Mouse (Mus musculus) MEL (cell line): ENCODE results near the gene Ino80b. TPM values are rescaled to one million over a fixed set of nuclear protein-coding genes. Genes with fewer than 3 reads are reported as not detected.

Experiments used
- DNase-seq: peaks from one replicate; pipeline ENCODE4 v3.0.0; 2011; ENCODE audit warnings: low read depth, low spot score
- H3K27ac ChIP-seq: 2 replicates; pipeline ENCODE4 v1.5.1; 2012; ENCODE audit warnings: low read depth, mild to moderate bottlenecking, control low read depth, low read length, moderate library complexity; ENCODE audit not compliant: control insufficient read depth
- H3K27me3 ChIP-seq, 2 experiments: fragments of 150-350 bp in 1 of 2; sonication (generic) in 1 of 2; 2 replicates each; pipeline ENCODE4 v1.6.1; 2012; ENCODE audit warnings: low read length in 2 of 2, mild to moderate bottlenecking in 2 of 2, improper control_type of control experiment in 1 of 2, moderate library complexity in 1 of 2; ENCODE audit not compliant: insufficient read depth in 2 of 2, control insufficient read depth in 1 of 2
- H3K36me3 ChIP-seq, 2 experiments: 2 replicates each; pipeline ENCODE4 v1.6.1; 2012 to 2014; ENCODE audit warnings: low read length in 2 of 2, improper control_type of control experiment in 1 of 2, inconsistent platforms in 1 of 2, mild to moderate bottlenecking in 1 of 2; ENCODE audit not compliant: insufficient read depth in 2 of 2, control insufficient read depth in 1 of 2
- H3K4me1 ChIP-seq, 2 experiments: fragments of 150-350 bp in 1 of 2; sonication (generic) in 1 of 2; 2 replicates each; pipeline ENCODE4 v1.6.1; 2012; ENCODE audit warnings: low read length in 2 of 2, improper control_type of control experiment in 1 of 2, mild to moderate bottlenecking in 1 of 2; ENCODE audit not compliant: insufficient read depth in 2 of 2, control insufficient read depth in 1 of 2
- H3K4me3 ChIP-seq, 2 experiments: fragments of 150-350 bp in 1 of 2; sonication (generic) in 1 of 2; 2 replicates each; pipeline ENCODE4 v1.5.1; 2012; ENCODE audit warnings: low read depth in 2 of 2, low read length in 2 of 2, mild to moderate bottlenecking in 2 of 2, moderate library complexity in 2 of 2, control low read depth in 1 of 2, improper control_type of control experiment in 1 of 2; ENCODE audit not compliant: control insufficient read depth in 1 of 2, insufficient read depth in 1 of 2
- H3K79me2 ChIP-seq: 2 replicates; pipeline ENCODE4 v1.6.1; 2012; ENCODE audit warnings: mild to moderate bottlenecking, low read length, moderate library complexity; ENCODE audit not compliant: control insufficient read depth, poor library complexity, insufficient read depth
- H3K9ac ChIP-seq: 2 replicates; pipeline ENCODE4 v1.6.1; 2012; ENCODE audit warnings: low read depth, mild to moderate bottlenecking, control low read depth, low read length, moderate library complexity; ENCODE audit not compliant: control insufficient read depth, poor library complexity, severe bottlenecking
- H3K9me3 ChIP-seq: fragments of 150-350 bp; sonication (generic); replicated peaks from 2 replicates; pipeline ENCODE4 v1.6.1; 2012; ENCODE audit warnings: mild to moderate bottlenecking, low read length, improper control_type of control experiment, moderate library complexity; ENCODE audit not compliant: insufficient read depth
- BHLHE40 ChIP-seq: IDR thresholded peaks from 2 replicates; pipeline ENCODE4 v1.6.1; 2012; ENCODE audit warnings: low read depth, mild to moderate bottlenecking, inconsistent platforms, low read length, improper control_type of control experiment, borderline replicate concordance
- CHD1 ChIP-seq: IDR thresholded peaks from 2 replicates; pipeline ENCODE4 v1.6.1; 2012; ENCODE audit warnings: low read depth, mild to moderate bottlenecking, inconsistent platforms, low read length, improper control_type of control experiment
- E2F4 ChIP-seq: IDR thresholded peaks from 2 replicates; pipeline ENCODE4 v1.6.1; 2011; ENCODE audit warnings: low read depth, low read length, improper control_type of control experiment, borderline replicate concordance
- ELF1 ChIP-seq: IDR thresholded peaks from 2 replicates; pipeline ENCODE4 v1.6.1; 2014; ENCODE audit warnings: low read depth, mild to moderate bottlenecking, inconsistent platforms, low read length, improper control_type of control experiment, moderate library complexity
- EP300 ChIP-seq, 2 experiments: IDR thresholded peaks; 2 replicates each; pipeline ENCODE4 v1.6.1; 2011; ENCODE audit warnings: improper control_type of control experiment in 2 of 2, low read length in 2 of 2, low read depth in 1 of 2, mild to moderate bottlenecking in 1 of 2
- GABPA ChIP-seq: IDR thresholded peaks from 2 replicates; pipeline ENCODE4 v1.6.1; 2012; ENCODE audit warnings: low read depth, mild to moderate bottlenecking, inconsistent platforms, low read length, improper control_type of control experiment, moderate library complexity
- GATA1 ChIP-seq: IDR thresholded peaks from 2 replicates; pipeline ENCODE4 v1.6.1; 2011; ENCODE audit warnings: low read depth, low read length, improper control_type of control experiment
- HCFC1 ChIP-seq: IDR thresholded peaks from 2 replicates; pipeline ENCODE4 v1.6.1; 2012; ENCODE audit warnings: low read depth, mild to moderate bottlenecking, inconsistent platforms, low read length, improper control_type of control experiment, moderate library complexity
- JUND ChIP-seq: IDR thresholded peaks from 2 replicates; pipeline ENCODE4 v1.6.1; 2011; ENCODE audit warnings: low read depth, mild to moderate bottlenecking, improper control_type of control experiment, low read length
- KAT2A ChIP-seq: conservative IDR thresholded peaks from 2 replicates; pipeline ENCODE4 v1.6.1; 2012; ENCODE audit warnings: low read depth, low read length, improper control_type of control experiment, inconsistent platforms
- MAZ ChIP-seq: IDR thresholded peaks from 2 replicates; pipeline ENCODE4 v1.6.1; 2012; ENCODE audit warnings: low read depth, mild to moderate bottlenecking, inconsistent platforms, low read length, improper control_type of control experiment
- MEF2A ChIP-seq: IDR thresholded peaks from 2 replicates; pipeline ENCODE4 v1.6.1; 2014; ENCODE audit warnings: low read depth, mild to moderate bottlenecking, inconsistent platforms, low read length, improper control_type of control experiment; ENCODE audit not compliant: poor library complexity, insufficient replicate concordance, severe bottlenecking; ENCODE audit errors: extremely low read depth
- MYC ChIP-seq: IDR thresholded peaks from 2 replicates; pipeline ENCODE4 v1.6.1; 2011; ENCODE audit warnings: low read depth, mild to moderate bottlenecking, low read length, improper control_type of control experiment, moderate library complexity
- POLR2A ChIP-seq, 2 experiments: IDR thresholded peaks; 2 replicates each; pipeline ENCODE4 v1.6.1; 2011 to 2012; ENCODE audit warnings: low read length in 2 of 2, mild to moderate bottlenecking in 2 of 2, control low read depth in 1 of 2, improper control_type of control experiment in 1 of 2, low read depth in 1 of 2, moderate library complexity in 1 of 2; ENCODE audit not compliant: control insufficient read depth in 1 of 2, insufficient read depth in 1 of 2, poor library complexity in 1 of 2
- POLR2AphosphoS2 ChIP-seq: IDR thresholded peaks from 2 replicates; pipeline ENCODE4 v1.6.1; 2011; ENCODE audit warnings: low read length, improper control_type of control experiment
- RAD21 ChIP-seq: IDR thresholded peaks from 2 replicates; pipeline ENCODE4 v1.6.1; 2011; ENCODE audit warnings: mild to moderate bottlenecking, low read depth, low read length, improper control_type of control experiment
- SIN3A ChIP-seq: IDR thresholded peaks from 2 replicates; pipeline ENCODE4 v1.6.1; 2012; ENCODE audit warnings: low read length, improper control_type of control experiment, inconsistent platforms
- SMC3 ChIP-seq: IDR thresholded peaks from 2 replicates; pipeline ENCODE4 v1.6.1; 2011; ENCODE audit warnings: low read depth, low read length, improper control_type of control experiment
- TAL1 ChIP-seq: IDR thresholded peaks from 2 replicates; pipeline ENCODE4 v1.6.1; 2012; ENCODE audit warnings: mild to moderate bottlenecking, inconsistent platforms, low read length, moderate library complexity, mixed read lengths
- TCF12 ChIP-seq: IDR thresholded peaks from 2 replicates; pipeline ENCODE4 v1.6.1; 2014; ENCODE audit warnings: low read depth, mild to moderate bottlenecking, inconsistent platforms, low read length, improper control_type of control experiment, moderate library complexity
- UBTF ChIP-seq: IDR thresholded peaks from 2 replicates; pipeline ENCODE4 v1.6.1; 2012; ENCODE audit warnings: low read depth, mild to moderate bottlenecking, inconsistent platforms, low read length, improper control_type of control experiment, moderate library complexity, borderline replicate concordance; ENCODE audit not compliant: insufficient read depth
- USF2 ChIP-seq, 2 experiments: IDR thresholded peaks; 2 replicates each; pipeline ENCODE4 v1.6.1; 2011 to 2012; ENCODE audit warnings: improper control_type of control experiment in 2 of 2, low read length in 2 of 2, borderline replicate concordance in 1 of 2, inconsistent platforms in 1 of 2, low read depth in 1 of 2, mild to moderate bottlenecking in 1 of 2; ENCODE audit not compliant: insufficient read depth in 1 of 2
- ZKSCAN1 ChIP-seq: IDR thresholded peaks from 2 replicates; pipeline ENCODE4 v1.6.1; 2012; ENCODE audit warnings: low read depth, mild to moderate bottlenecking, inconsistent platforms, low read length, improper control_type of control experiment, moderate library complexity
- polyA plus RNA-seq, 2 experiments: library from polyadenylated mRNA; stranded (reverse) in 1 of 2; unstranded in 1 of 2; fragments of >175 nt in 1 of 2; fragments of >200 nt in 1 of 2; gene quantifications; 2 replicates each; pipeline versions ENCODE4 v1.2.1 to v1.2.4; 2012; ENCODE audit warnings: low replicate concordance in 2 of 2, low read depth in 1 of 2; ENCODE audit not compliant: insufficient read length in 2 of 2, insufficient read depth in 1 of 2, missing spikeins in 1 of 2
- total RNA-seq: library from RNA; depleted of rRNA; stranded (reverse); fragments of 300-350 nt; gene quantifications from 2 replicates; pipeline ENCODE4 v1.2.3, GENCODE M21; 2012

Ino80b gene
- total and polyA plus RNA-seq, 3 experiments = 30.6 to 40.9 TPM; not detected in 1

GRCm38 (mm10) chr6:83155552-83156238 is 30.5 kb upstream of the Ino80b start:
- Histone ChIP-seq H3K4me1 (peaks cover 2 to 10% of the 10 kb centered on the region in 2 experiments; a peak in 3 of 4 replicates), H3K4me3 (peak overlapping the region; percentile 78 to 87), H3K36me3 (peaks cover 0 to 2% of the 10 kb centered on the region in 2 experiments; a peak in 2 of 4 replicates), H3K9me3 (no peaks in the 10 kb centered on the region), H3K27ac (no peak overlapping the region), H3K79me2 (no peaks in the 10 kb centered on the region), H3K27me3 (no peaks in the 10 kb centered on the region), H3K9ac (peak overlapping the region; percentile 57)
- DNase-seq = peak; percentile 44
- TF ChIP-seq MAZ (no peak), TAL1 (no peak), SMC3 (no peak), JUND (peak; percentile 91; the same call in 1 of the 2 replicates), MEF2A (no peak)

- Histone ChIP-seq H3K27ac (no peak overlapping the region), H3K9ac (no peak overlapping the region), H3K4me1 (peaks cover 2 to 10% of the 10 kb centered on the region in 2 experiments; a peak in 2 of 4 replicates), H3K4me3 (no peak overlapping the region), H3K36me3 (no peaks in the 10 kb centered on the region), H3K79me2 (no peaks in the 10 kb centered on the region), H3K27me3 (no peaks in the 10 kb centered on the region), H3K9me3 (no peaks in the 10 kb centered on the region)
- TF ChIP-seq JUND (no peak), HCFC1 (no peak)
- no peak for DNase-seq
These were observed 28.3 kb upstream of the Ino80b start for GRCm38 (mm10) chr6:83153485-83153884.

GRCm38 (mm10) chr6:83153038-83153437 is 27.8 kb upstream of the Ino80b start:
- Histone ChIP-seq H3K9me3 (no peaks in the 10 kb centered on the region), H3K4me3 (no peak overlapping the region), H3K9ac (no peak overlapping the region), H3K27me3 (no peaks in the 10 kb centered on the region), H3K36me3 (no peaks in the 10 kb centered on the region), H3K27ac (no peak overlapping the region), H3K4me1 (peaks cover 2 to 10% of the 10 kb centered on the region in 2 experiments; a peak in 2 of 4 replicates), H3K79me2 (no peaks in the 10 kb centered on the region)
- DNase-seq = no peak
- TF ChIP-seq KAT2A (no peak), SMC3 (no peak), E2F4 (no peak), POLR2A (IDR thresholded peaks at IDR 0.05; ENCODE audit: control insufficient read depth in 1 of 2, insufficient read depth in 1 of 2, low read depth in 1 of 2, low read length in 2 of 2, poor library complexity in 1 of 2) (no peak), TCF12 (no peak), ELF1 (no peak), SIN3A (no peak), ZKSCAN1 (no peak), USF2 (IDR thresholded peaks at IDR 0.05; ENCODE audit: borderline replicate concordance in 1 of 2, insufficient read depth in 1 of 2, low read depth in 1 of 2, low read length in 2 of 2) (no peak), BHLHE40 (no peak), MYC (no peak), EP300 (IDR thresholded peaks at IDR 0.05; ENCODE audit: low read depth in 1 of 2, low read length in 2 of 2) (no peak), RAD21 (no peak), JUND (no peak), GATA1 (no peak), UBTF (no peak), GABPA (no peak), CHD1 (no peak), POLR2AphosphoS2 (no peak)
